In the genomic region with DNA sequence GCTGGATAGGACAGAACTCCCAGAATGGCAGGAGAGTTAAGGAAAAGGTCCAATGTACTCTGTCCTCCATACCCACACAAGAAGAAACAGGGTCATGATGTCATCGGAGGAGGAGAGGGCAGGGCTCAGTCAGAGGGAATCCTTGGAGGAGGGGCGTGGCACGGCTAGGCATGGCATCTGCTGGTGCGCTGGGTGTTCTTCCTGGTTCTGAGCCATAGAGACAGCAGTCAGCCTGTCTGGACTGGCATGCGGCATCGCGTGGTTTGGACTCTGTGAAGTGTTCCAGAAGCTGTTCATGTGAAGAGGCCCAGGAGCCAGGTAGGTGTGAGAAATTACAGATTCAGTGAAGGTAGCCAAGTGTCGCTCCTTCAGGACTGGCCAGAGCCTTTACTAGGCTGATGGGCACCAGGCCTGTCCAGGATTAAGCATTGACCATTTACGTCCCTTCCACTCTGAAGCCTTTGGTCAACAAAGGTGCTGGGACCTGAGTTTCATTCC, we compare ENCODE assay signal across 26 mouse cellular contexts. TPM values are rescaled to one million over a fixed set of nuclear protein-coding genes. Genes with fewer than 3 reads are reported as not detected.
"Had no signal": no experiment of that assay in that cellular context is flagged by ENCODE, and none has a peak within 500 bp of the region (broad histone marks: within the 10 kb centered on the region; RNA-seq: fewer than 3 reads in every experiment).

No protein-coding gene starts in this region.

- H3K4me2 ChIP-seq: kidney, embryonic 15.5 days; limb, embryonic 12.5 days; liver, embryonic 12.5 days; liver, embryonic 15.5 days; lung, embryonic 15.5 days; neural tube, embryonic 12.5 days; neural tube, embryonic 15.5 days had no signal

- H3K9ac ChIP-seq: kidney, embryonic 15.5 days; limb, embryonic 12.5 days; liver, embryonic 12.5 days; liver, embryonic 15.5 days; lung, embryonic 15.5 days; neural tube, embryonic 12.5 days; neural tube, embryonic 15.5 days had no signal

- H3K27me3 ChIP-seq: kidney, embryonic 15.5 days; limb, embryonic 12.5 days; neural tube, embryonic 12.5 days; neural tube, embryonic 15.5 days had no signal

- H3K27ac ChIP-seq: kidney, embryonic 15.5 days; left cerebral cortex, adult 2 months; limb, embryonic 12.5 days; liver, embryonic 12.5 days; liver, embryonic 15.5 days; lung, embryonic 15.5 days; midbrain, embryonic 10.5 days; neural tube, embryonic 12.5 days; neural tube, embryonic 15.5 days; stomach, postnatal 0 days had no signal

- DNase-seq: kidney, adult 18-20 months; kidney, postnatal 10 days; kidney, postnatal 36 days; layer of hippocampus, postnatal 36 days; liver; lung, adult 18-20 months; lung, postnatal 10 days; lung, postnatal 36 days; midbrain, embryonic 14.5 days; right cerebral cortex, adult 18-20 months; right cerebral cortex, postnatal 14 days; right cerebral cortex, postnatal 4 days; thymus, postnatal 36 days had no signal

- H3K4me1 ChIP-seq: kidney, embryonic 15.5 days; limb, embryonic 12.5 days; liver, embryonic 12.5 days; lung, embryonic 15.5 days; midbrain, embryonic 10.5 days; neural tube, embryonic 12.5 days; neural tube, embryonic 15.5 days had no signal

- H3K36me3 ChIP-seq: kidney, embryonic 15.5 days; limb, embryonic 12.5 days; liver, embryonic 12.5 days; liver, embryonic 15.5 days; lung, embryonic 15.5 days; midbrain, embryonic 10.5 days; neural tube, embryonic 12.5 days; neural tube, embryonic 15.5 days had no signal

- H3K4me3 ChIP-seq: kidney, embryonic 15.5 days; left cerebral cortex, adult 2 months; limb, embryonic 12.5 days; liver, embryonic 12.5 days; liver, embryonic 15.5 days; lung, embryonic 15.5 days; megakaryocyte, embryonic 14.5 days; midbrain, embryonic 10.5 days; neural tube, embryonic 12.5 days; neural tube, embryonic 15.5 days had no signal

- ATAC-seq: liver, embryonic 12.5 days had no signal

- H3K9me3 ChIP-seq: limb, embryonic 12.5 days; liver, embryonic 15.5 days; lung, embryonic 15.5 days; neural tube, embryonic 12.5 days; neural tube, embryonic 15.5 days had no signal

RNA-seq across cellular contexts. Expression of a gene that starts 14.6 kb away (rescaled TPM):
- polyA plus RNA-seq: urinary bladder, adult 2 months had no signal

RNA-seq across cellular contexts. Expression of a gene that starts 25.3 kb away (rescaled TPM):
- polyA plus RNA-seq: kidney, embryonic 15.5 days; limb, embryonic 12.5 days; liver, embryonic 12.5 days; lung, embryonic 15.5 days; midbrain, embryonic 10.5 days; midbrain, embryonic 14.5 days; neural tube, embryonic 12.5 days; stomach, embryonic 14.5 days had no signal
